Mouse (Mus musculus) spleen, postnatal 14 days (tissue): ENCODE data around the gene Shroom3.

Experiments
- DNase-seq, 2 experiments: peaks; one replicate each; pipeline ENCODE4 v3.0.0; 2021 to 2022; ENCODE audit warnings: low spot score in 2 of 2

The Shroom3 gene

GRCm38 (mm10) chr5:92698131-92698836 lies 15.0 kb downstream of the Shroom3 start:
- no peak for DNase-seq

GRCm38 (mm10) chr5:92698837-92699529 lies 15.7 kb downstream of the Shroom3 start:
- no peak for DNase-seq

GRCm38 (mm10) chr5:92701750-92702149 lies 18.5 kb downstream of the Shroom3 start:
- DNase-seq, result no peak

GRCm38 (mm10) chr5:92703671-92704070 lies 20.4 kb downstream of the Shroom3 start:
- DNase-seq, result no peak

- no peak for DNase-seq
These were observed 24.8 kb downstream of the Shroom3 start for GRCm38 (mm10) chr5:92707921-92708491.

- no peak for DNase-seq
These were observed 27.5 kb downstream of the Shroom3 start for GRCm38 (mm10) chr5:92710779-92711178.

GRCm38 (mm10) chr5:92711666-92712290 lies 28.5 kb downstream of the Shroom3 start:
- no peak for DNase-seq

- no peak for DNase-seq
These were observed 29.6 kb downstream of the Shroom3 start for GRCm38 (mm10) chr5:92712621-92713395.

- DNase-seq, result no peak
These were observed 31.7 kb downstream of the Shroom3 start for GRCm38 (mm10) chr5:92714886-92715285.

GRCm38 (mm10) chr5:92715319-92715718 lies 32.1 kb downstream of the Shroom3 start:
- no peak for DNase-seq

GRCm38 (mm10) chr5:92715890-92716289 lies 32.7 kb downstream of the Shroom3 start:
- no peak for DNase-seq

GRCm38 (mm10) chr5:92717666-92718360 lies 34.6 kb downstream of the Shroom3 start:
- DNase-seq, result no peak

- DNase-seq, result no peak
These were observed 35.6 kb downstream of the Shroom3 start for GRCm38 (mm10) chr5:92718856-92719255.

- DNase-seq, result no peak
These were observed 38.4 kb downstream of the Shroom3 start for GRCm38 (mm10) chr5:92721610-92722009.

GRCm38 (mm10) chr5:92725935-92726334 lies 42.7 kb downstream of the Shroom3 start:
- DNase-seq, result peak in 1 of 2 experiments; percentile 5

GRCm38 (mm10) chr5:92728252-92728828 lies 45.1 kb downstream of the Shroom3 start:
- no peak for DNase-seq

- no peak for DNase-seq
These were observed 46.0 kb downstream of the Shroom3 start for GRCm38 (mm10) chr5:92729221-92729620.

- DNase-seq, result no peak
These were observed 58.6 kb downstream of the Shroom3 start for GRCm38 (mm10) chr5:92741802-92742201.

- no peak for DNase-seq
These were observed 59.5 kb downstream of the Shroom3 start for GRCm38 (mm10) chr5:92742701-92743100.

- DNase-seq, result no peak
These were observed 62.4 kb downstream of the Shroom3 start for GRCm38 (mm10) chr5:92745390-92746253.
